Mouse (Mus musculus) cerebellum, adult 2 months (tissue): ENCODE measurements around the gene Lins1. TPM values are rescaled to one million over a fixed set of nuclear protein-coding genes. Genes with fewer than 3 reads are reported as not detected.

ENCODE experiments used
- DNase-seq, 2 experiments: peaks; one replicate each; pipeline ENCODE4 v3.0.0; 2021
- H3K27ac ChIP-seq: fragments of 200-500 bp; 2 replicates; pipeline ENCODE4 v1.5.1; 2012; ENCODE audit warnings: low read length, control low read depth, inconsistent platforms; ENCODE audit not compliant: insufficient read depth
- H3K27me3 ChIP-seq: fragments of 200-500 bp; 2 replicates; pipeline ENCODE4 v1.6.1; 2012; ENCODE audit warnings: inconsistent platforms, mild to moderate bottlenecking, low read length, moderate library complexity; ENCODE audit not compliant: control insufficient read depth, insufficient read depth
- H3K4me1 ChIP-seq: fragments of 200-500 bp; 2 replicates; pipeline ENCODE4 v1.6.1; 2011; ENCODE audit warnings: low read length; ENCODE audit not compliant: control insufficient read depth, insufficient read depth
- H3K4me3 ChIP-seq: fragments of 200-500 bp; replicated peaks from 2 replicates; pipeline ENCODE3; 2011; ENCODE audit warnings: mild to moderate bottlenecking, low read depth, low read length, control low read depth; ENCODE audit not compliant: insufficient read depth
- CTCF ChIP-seq: fragments of 200-500 bp; IDR thresholded peaks from 2 replicates; pipeline ENCODE4 v1.5.1; 2011; ENCODE audit warnings: low read depth, mild to moderate bottlenecking, control low read depth, low read length, moderate library complexity, borderline replicate concordance; ENCODE audit not compliant: insufficient read depth
- POLR2A ChIP-seq: fragments of 200-500 bp; IDR thresholded peaks from 2 replicates; pipeline ENCODE4 v1.6.1; 2011; ENCODE audit warnings: low read length, control low read depth, borderline replicate concordance; ENCODE audit not compliant: insufficient read depth
- whole genome bisulfite sequencing: fragments of 180-500 bp; shearing (Covaris S2); methylation state at CpG from one replicate; pipeline ENCODE4 v1.1.7; 2018; 5-methylcytosine and 5-hydroxymethylcytosine counted together
- polyA plus RNA-seq: library from polyadenylated mRNA; depleted of rRNA; stranded (reverse); fragments of >200 nt; gene quantifications from 2 replicates; pipeline ENCODE4 v1.2.3, GENCODE M21; 2012; rRNA removed

Lins1 gene
- polyA plus RNA-seq, 1 experiment, result 8.0 TPM

DNA sequence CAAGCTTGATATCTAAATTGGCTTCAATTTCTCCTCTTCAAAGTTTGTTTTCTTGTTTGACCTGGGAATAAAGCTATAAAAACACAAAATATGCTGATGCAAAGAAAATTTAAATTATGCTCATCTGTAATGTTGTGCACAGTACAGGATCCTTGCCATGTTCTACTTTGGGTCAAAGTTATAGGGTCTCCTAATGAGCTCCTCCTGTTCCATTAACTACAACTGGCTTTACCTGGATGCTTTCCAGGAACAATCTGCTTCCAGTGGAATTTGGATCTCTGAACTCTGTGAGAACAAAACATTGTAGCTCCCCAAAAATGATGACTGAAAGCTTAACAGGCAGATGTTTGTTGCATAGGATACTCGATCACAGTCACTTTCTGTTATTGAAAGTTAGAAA is 60.3 kb downstream of the Lins1 start:
- H3K4me1 ChIP-seq, result no peaks in the 10 kb centered on the region; the same call in 1 of the 2 replicates
- 79% methylated on average over 1 of the region's 1 CpGs for WGBS

GRCm38 (mm10) chr7:66753816-66754215 is 64.1 kb downstream of the Lins1 start:
- WGBS, result 80% methylated on average over 8 of the region's 8 CpGs
- TF ChIP-seq POLR2A (no peak), CTCF (no peak)
- Histone ChIP-seq H3K4me3 (no peak overlapping the region), H3K4me1 (no peaks in the 10 kb centered on the region; the same call in 1 of the 2 replicates), H3K27me3 (no peaks in the 10 kb centered on the region), H3K27ac (no peak overlapping the region)
- DNase-seq, result no peak

More for the DNA sequence above, 60.3 kb downstream of the Lins1 start:
- no peak overlapping the region for H3K27ac ChIP-seq
- H3K27me3 ChIP-seq, result no peaks in the 10 kb centered on the region
- H3K4me3 ChIP-seq, result no peak overlapping the region
- DNase-seq, result no peak
- TF ChIP-seq CTCF (no peak), POLR2A (no peak)

GRCm38 (mm10) chr7:66755611-66756010 is 65.9 kb downstream of the Lins1 start:
- TF ChIP-seq POLR2A, result no peak
- TF ChIP-seq CTCF, result no peak
- 86% methylated on average over 7 of the region's 7 CpGs for WGBS
- no peaks in the 10 kb centered on the region; the same call in 1 of the 2 replicates for H3K4me1 ChIP-seq
- no peak overlapping the region for H3K4me3 ChIP-seq
- H3K27ac ChIP-seq, result no peak overlapping the region
- no peaks in the 10 kb centered on the region for H3K27me3 ChIP-seq
- DNase-seq, result no peak

Other genes starting within 250 kb of the Lins1 start
- gene Asb7, start 293 bp upstream of the Lins1 start, polyA plus RNA-seq, result 9.2 and 10.5 TPM in 2 replicates
- gene Cers3, start 53.6 kb downstream of the Lins1 start, polyA plus RNA-seq, result 0.20 and 0.21 TPM in 2 replicates
- gene Adamts17, start 149.8 kb downstream of the Lins1 start, polyA plus RNA-seq, result 1.5 TPM in 2 replicates